21 mouse cellular contexts compared by ENCODE assay signal in genomic region chr10:21479403-21479802, GRCm38 (mm10).
DNase-seq lines count a peak whose midpoint lies in the region; ATAC-seq and TF ChIP-seq lines count a peak whose summit lies in the region.
"Had no signal": no experiment of that assay in that cellular context is flagged by ENCODE, and none has a peak within 500 bp of the region (broad histone marks: within the 10 kb centered on the region; RNA-seq: fewer than 3 reads in every experiment).

No protein-coding gene starts in this region.

- H3K4me3 ChIP-seq in liver, embryonic 11.5 days (ENCODE audit: low read depth, low read length), result no peak overlapping the region
- no peak overlapping the region for H3K4me3 ChIP-seq in liver, postnatal 0 days (ENCODE audit: low read depth, low read length)
- no peak overlapping the region for H3K4me3 ChIP-seq in stomach, postnatal 0 days (ENCODE audit: low read depth, low read length)
- H3K4me3 ChIP-seq: embryonic facial prominence, embryonic 10.5 days; forebrain, embryonic 13.5 days; heart, adult 2 months; heart, embryonic 15.5 days; lung, embryonic 15.5 days had no signal

- no peaks in the 10 kb centered on the region for H3K9me3 ChIP-seq in liver, embryonic 11.5 days (ENCODE audit: control insufficient read depth, low read length)
- 0 out of 2 replicates have a peak, but pooled peaks cover 3% of the 10 kb centered on the region for H3K9me3 ChIP-seq in liver, postnatal 0 days (ENCODE audit: low read length)
- no peaks in the 10 kb centered on the region for H3K9me3 ChIP-seq in stomach, postnatal 0 days (ENCODE audit: control insufficient read depth, low read length)
- H3K9me3 ChIP-seq: embryonic facial prominence, embryonic 10.5 days; forebrain, embryonic 13.5 days; heart, embryonic 15.5 days; lung, embryonic 15.5 days had no signal

- no peak for TF ChIP-seq CTCF in liver, postnatal 0 days (IDR thresholded peaks at IDR 0.05; ENCODE audit: low read depth)
- no peak for TF ChIP-seq CTCF in stomach, postnatal 0 days (IDR thresholded peaks at IDR 0.05; ENCODE audit: low read depth)

- peak; percentile 45; the same call in 1 of the 2 replicates for ATAC-seq in liver, embryonic 11.5 days (replicated peaks; ENCODE audit: low FRiP score)
- ATAC-seq in activated CD4-positive, CD25-positive, alpha-beta regulatory T cell, adult 4 months, result peak; percentile 90
- ATAC-seq in liver, postnatal 0 days, result no peak
- ATAC-seq in neutrophil, adult 5-6 weeks (ENCODE audit: extremely low read depth, insufficient number of reproducible peaks, low FRiP score, poor library complexity, severe bottlenecking), result peak; percentile 36; the same call in 1 of the 2 replicates
- no peak for ATAC-seq in stomach, postnatal 0 days (ENCODE audit: low FRiP score, low TSS enrichment)
- ATAC-seq: forebrain, embryonic 13.5 days had no signal

- no peaks in the 10 kb centered on the region for H3K4me1 ChIP-seq in liver, embryonic 11.5 days (replicated peaks; ENCODE audit: control insufficient read depth, insufficient read depth, low read length)
- H3K4me1 ChIP-seq in liver, postnatal 0 days (ENCODE audit: insufficient read depth), result no peaks in the 10 kb centered on the region
- no peaks in the 10 kb centered on the region for H3K4me1 ChIP-seq in stomach, postnatal 0 days (replicated peaks; ENCODE audit: control insufficient read depth, insufficient read depth)
- H3K4me1 ChIP-seq: embryonic facial prominence, embryonic 10.5 days; forebrain, embryonic 13.5 days; lung, embryonic 15.5 days had no signal

- H3K27me3 ChIP-seq in liver, embryonic 11.5 days (replicated peaks; ENCODE audit: control insufficient read depth, insufficient read depth, low read length), result no peaks in the 10 kb centered on the region
- H3K27me3 ChIP-seq in liver, postnatal 0 days (ENCODE audit: insufficient read depth, low read length), result no peaks in the 10 kb centered on the region
- H3K27me3 ChIP-seq in stomach, postnatal 0 days (ENCODE audit: control insufficient read depth, insufficient read depth, low read length), result no peaks in the 10 kb centered on the region
- H3K27me3 ChIP-seq: forebrain, embryonic 13.5 days; heart, embryonic 15.5 days; lung, embryonic 15.5 days had no signal

- TF ChIP-seq EP300 in liver, postnatal 0 days (IDR thresholded peaks at IDR 0.05; ENCODE audit: low read depth), result peak; percentile 49; the same call in 1 of the 2 replicates
- TF ChIP-seq EP300 in stomach, postnatal 0 days (optimal IDR thresholded peaks at IDR 0.05), result no peak

- no peak for DNase-seq in liver, embryonic 11.5 days (ENCODE audit: low spot score)
- DNase-seq in liver (no peak), MN1 (ENCODE audit: low spot score) (no peak)
- no peak for DNase-seq in liver, postnatal 0 days
- no peak for DNase-seq in stomach, postnatal 0 days (ENCODE audit: low spot score)
- no peak for DNase-seq in gastrocnemius, postnatal 4 days (ENCODE audit: low spot score in 2 of 2)
- DNase-seq: adrenal gland, postnatal 14 days; cerebellum, adult 18-20 months; cerebellum, postnatal 36 days; heart, adult 2 months; kidney, adult 8-10 months; kidney, postnatal 25 days; layer of hippocampus, adult 9-11 months; right cerebral cortex, postnatal 25 days had no signal

- no peak overlapping the region for H3K27ac ChIP-seq in liver, embryonic 11.5 days (ENCODE audit: low read depth, low read length)
- no peak overlapping the region for H3K27ac ChIP-seq in liver, postnatal 0 days (ENCODE audit: low read depth)
- H3K27ac ChIP-seq in stomach, postnatal 0 days (replicated peaks), result no peak overlapping the region
- H3K27ac ChIP-seq: embryonic facial prominence, embryonic 10.5 days; forebrain, embryonic 13.5 days; heart, adult 2 months; heart, embryonic 15.5 days; hindbrain, embryonic 14.5 days; lung, embryonic 15.5 days had no signal

- H3K9ac ChIP-seq in liver, embryonic 11.5 days (ENCODE audit: low read depth, low read length), result no peak overlapping the region
- no peak overlapping the region for H3K9ac ChIP-seq in liver, postnatal 0 days (replicated peaks)
- no peak overlapping the region for H3K9ac ChIP-seq in stomach, postnatal 0 days (ENCODE audit: low read length)
- H3K9ac ChIP-seq: forebrain, embryonic 13.5 days; heart, embryonic 15.5 days; hindbrain, embryonic 14.5 days; lung, embryonic 15.5 days had no signal

- WGBS in liver, embryonic 11.5 days, result 38% methylated on average over 3 of the region's 3 CpGs
- 32% methylated on average over 3 of the region's 3 CpGs for WGBS in liver, postnatal 0 days (ENCODE audit: insufficient replicate concordance)
- WGBS in stomach, postnatal 0 days, result 84% methylated on average over 3 of the region's 3 CpGs

- H3K36me3 ChIP-seq in liver, embryonic 11.5 days (ENCODE audit: control insufficient read depth, insufficient read depth, low read length), result no peaks in the 10 kb centered on the region
- no peaks in the 10 kb centered on the region for H3K36me3 ChIP-seq in liver, postnatal 0 days (replicated peaks; ENCODE audit: insufficient read depth, low read length)
- H3K36me3 ChIP-seq in stomach, postnatal 0 days (ENCODE audit: control insufficient read depth, insufficient read depth, low read length), result no peaks in the 10 kb centered on the region
- H3K36me3 ChIP-seq: embryonic facial prominence, embryonic 10.5 days; heart, embryonic 15.5 days; lung, embryonic 15.5 days had no signal

- H3K4me2 ChIP-seq in liver, embryonic 11.5 days, result no peak overlapping the region
- H3K4me2 ChIP-seq in liver, postnatal 0 days (ENCODE audit: low read depth, low read length), result no peak overlapping the region
- H3K4me2 ChIP-seq in stomach, postnatal 0 days (replicated peaks; ENCODE audit: low read depth), result no peak overlapping the region
- H3K4me2 ChIP-seq: forebrain, embryonic 13.5 days; heart, embryonic 15.5 days; hindbrain, embryonic 14.5 days; lung, embryonic 15.5 days had no signal

Comparison
In these comparisons a context has a peak if more than half of its experiments do, and no peak if none do; other contexts are left out.
1. ATAC-seq: peak in liver, embryonic 11.5 days (single experiment), activated CD4-positive, CD25-positive, alpha-beta regulatory T cell, adult 4 months (single experiment) and neutrophil, adult 5-6 weeks (single experiment); none in liver, postnatal 0 days (single experiment) and stomach, postnatal 0 days (single experiment).